Mouse (Mus musculus) cerebellum, postnatal 4 days (tissue): ENCODE results near the gene Tbx15.
"Not testable (repeated sequence)": the region's sequence is repeated elsewhere in the genome, so short reads cannot be mapped to it uniquely, and the experiment has no call there.

Experiments used
- DNase-seq, 2 experiments: peaks; one replicate each; pipeline ENCODE4 v3.0.0; 2022; ENCODE audit warnings: low spot score in 2 of 2, mixed read lengths in 1 of 2

Gene Tbx15

GRCm38 (mm10) chr3:99266752-99267303 is 26.6 kb downstream of the Tbx15 start:
- DNase-seq: no peak

GRCm38 (mm10) chr3:99277973-99278580 is 37.9 kb downstream of the Tbx15 start:
- no peak for DNase-seq

- DNase-seq: no peak
Observed at GRCm38 (mm10) chr3:99279718-99280117, 39.5 kb downstream of the Tbx15 start.

- DNase-seq: no peak
Observed at GRCm38 (mm10) chr3:99281453-99281852, 41.3 kb downstream of the Tbx15 start.

GRCm38 (mm10) chr3:99288302-99288701 is 48.1 kb downstream of the Tbx15 start:
- DNase-seq: no peak

- peak in 1 of 2 experiments; percentile 16 for DNase-seq
Observed at GRCm38 (mm10) chr3:99290064-99290702, 50.0 kb downstream of the Tbx15 start.

- DNase-seq: no peak
Observed at GRCm38 (mm10) chr3:99290878-99291277, 50.7 kb downstream of the Tbx15 start.

- no peak for DNase-seq
Observed at GRCm38 (mm10) chr3:99291386-99291785, 51.2 kb downstream of the Tbx15 start.

GRCm38 (mm10) chr3:99292531-99292931 is 52.4 kb downstream of the Tbx15 start:
- no peak for DNase-seq

- DNase-seq: not testable (repeated sequence)
Observed at GRCm38 (mm10) chr3:99294209-99294608, 54.0 kb downstream of the Tbx15 start.

GRCm38 (mm10) chr3:99295301-99295700 is 55.1 kb downstream of the Tbx15 start:
- no peak for DNase-seq

GRCm38 (mm10) chr3:99296186-99296585 is 56.0 kb downstream of the Tbx15 start:
- no peak for DNase-seq

- DNase-seq: no peak
Observed at GRCm38 (mm10) chr3:99300846-99301245, 60.7 kb downstream of the Tbx15 start.

GRCm38 (mm10) chr3:99310877-99311276 is 70.7 kb downstream of the Tbx15 start:
- no peak for DNase-seq

GRCm38 (mm10) chr3:99311943-99312635 is 71.9 kb downstream of the Tbx15 start:
- no peak for DNase-seq

- no peak for DNase-seq
Observed at GRCm38 (mm10) chr3:99322345-99322744, 82.2 kb downstream of the Tbx15 start.

GRCm38 (mm10) chr3:99329316-99329715 is 89.1 kb downstream of the Tbx15 start:
- DNase-seq: no peak

GRCm38 (mm10) chr3:99331086-99331485 is 90.9 kb downstream of the Tbx15 start:
- DNase-seq: no peak

GRCm38 (mm10) chr3:99336866-99337265 is 96.7 kb downstream of the Tbx15 start:
- DNase-seq: no peak

GRCm38 (mm10) chr3:99338756-99339155 is 98.6 kb downstream of the Tbx15 start:
- no peak for DNase-seq

GRCm38 (mm10) chr3:99340021-99340420 is 99.8 kb downstream of the Tbx15 start:
- no peak for DNase-seq

- DNase-seq: no peak
Observed at GRCm38 (mm10) chr3:99379616-99380250, 139.6 kb downstream of the Tbx15 start.
